Mouse (Mus musculus): ENCODE measurements around the gene Smpd4. TPM values are rescaled to one million over a fixed set of nuclear protein-coding genes. Genes with fewer than 3 reads are reported as not detected.
A peak's percentile ranks its signal among the peaks of the same experiment; 100 is the strongest.

Gene Smpd4
- total and polyA plus RNA-seq, 3 experiments = 51.0 to 609 (median 94.3) TPM

GRCm38 (mm10) chr16:17616212-17616611 lies 2.9 kb upstream of the Smpd4 start:
- H3K4me3 ChIP-seq (ENCODE audit: control insufficient read depth in 1 of 2, insufficient read depth in 1 of 2, low read depth in 2 of 2, low read length in 2 of 2) = no peak overlapping the region
- no peak for DNase-seq (ENCODE audit: low read depth, low spot score)
- no peak for TF ChIP-seq JUND (IDR thresholded peaks at IDR 0.05; ENCODE audit: low read depth, low read length)
- no peak for TF ChIP-seq USF1 (IDR thresholded peaks at IDR 0.05; ENCODE audit: low read depth, low read length)
- no peak for TF ChIP-seq MAZ (IDR thresholded peaks at IDR 0.05; ENCODE audit: low read depth, low read length)
- no peak for TF ChIP-seq POLR2AphosphoS5 (IDR thresholded peaks at IDR 0.05; ENCODE audit: borderline replicate concordance, low read depth, low read length)
- TF ChIP-seq ZKSCAN1 (IDR thresholded peaks at IDR 0.05; ENCODE audit: low read depth, low read length) = no peak
- TF ChIP-seq CHD2 (IDR thresholded peaks at IDR 0.05; ENCODE audit: low read length) = no peak
- no peak for TF ChIP-seq UBTF (IDR thresholded peaks at IDR 0.05; ENCODE audit: borderline replicate concordance, insufficient read depth, low read depth, low read length)
- no peak for TF ChIP-seq KAT2A (conservative IDR thresholded peaks at IDR 0.05; ENCODE audit: low read depth, low read length)
- TF ChIP-seq CTCF (IDR thresholded peaks at IDR 0.05 in 2 of 3, conservative IDR thresholded peaks at IDR 0.05 in 1 of 3; ENCODE audit: control insufficient read depth in 1 of 3, insufficient read depth in 1 of 3, low read depth in 2 of 3, low read length in 3 of 3, poor library complexity in 1 of 3, severe bottlenecking in 1 of 3) = no peak
- TF ChIP-seq MAFK (IDR thresholded peaks at IDR 0.05; ENCODE audit: borderline replicate concordance, low read depth, low read length) = no peak
- TF ChIP-seq USF2 (IDR thresholded peaks at IDR 0.05; ENCODE audit: borderline replicate concordance in 1 of 2, insufficient read depth in 1 of 2, low read depth in 1 of 2, low read length in 2 of 2) = no peak

GRCm38 (mm10) chr16:17617922-17618565 lies 1.1 kb upstream of the Smpd4 start:
- Histone ChIP-seq H3K9ac (ENCODE audit: control insufficient read depth, low read depth, low read length, poor library complexity, severe bottlenecking) (peak overlapping the region; percentile 53), H3K36me3 (ENCODE audit: control insufficient read depth in 1 of 2, insufficient read depth in 2 of 2, low read length in 2 of 2) (peaks cover 5 to 10% of the 10 kb centered on the region in 2 experiments), H3K27ac (ENCODE audit: control insufficient read depth, low read depth, low read length) (no peak overlapping the region), H3K4me1 (ENCODE audit: control insufficient read depth in 1 of 2, insufficient read depth in 2 of 2, low read length in 2 of 2) (peaks cover 3 to 10% of the 10 kb centered on the region in 2 experiments; a peak in 3 of 4 replicates), H3K27me3 (ENCODE audit: control insufficient read depth in 1 of 2, insufficient read depth in 2 of 2, low read length in 2 of 2) (no peaks in the 10 kb centered on the region), H3K9me3 (replicated peaks; ENCODE audit: insufficient read depth, low read length) (no peaks in the 10 kb centered on the region), H3K4me3 (ENCODE audit: control insufficient read depth in 1 of 2, insufficient read depth in 1 of 2, low read depth in 2 of 2, low read length in 2 of 2) (peak overlapping the region; percentile 43 to 45; a peak in 3 of 4 replicates), H3K79me2 (ENCODE audit: control insufficient read depth, insufficient read depth, low read length, poor library complexity) (peaks cover 13% of the 10 kb centered on the region)
- DNase-seq (ENCODE audit: low read depth, low spot score) = peak; percentile 87
- no peak for TF ChIP-seq MAX (IDR thresholded peaks at IDR 0.05; ENCODE audit: low read length)
- TF ChIP-seq SMC3 (IDR thresholded peaks at IDR 0.05; ENCODE audit: low read depth, low read length) = peak; percentile 57
- no peak for TF ChIP-seq NELFE (IDR thresholded peaks at IDR 0.05; ENCODE audit: low read depth, low read length)
- TF ChIP-seq USF2 (IDR thresholded peaks at IDR 0.05; ENCODE audit: borderline replicate concordance in 1 of 2, insufficient read depth in 1 of 2, low read depth in 1 of 2, low read length in 2 of 2) = no peak
- no peak for TF ChIP-seq ZKSCAN1 (IDR thresholded peaks at IDR 0.05; ENCODE audit: low read depth, low read length)
- no peak for TF ChIP-seq GATA1 (IDR thresholded peaks at IDR 0.05; ENCODE audit: low read depth, low read length)
- no peak for TF ChIP-seq MAZ (IDR thresholded peaks at IDR 0.05; ENCODE audit: low read depth, low read length)
- TF ChIP-seq MXI1 (IDR thresholded peaks at IDR 0.05; ENCODE audit: low read depth, low read length) = peak; percentile 42; the same call in 1 of the 2 replicates
- 0 out of 2 replicates have a peak, but pooled peaks have one; percentile 11 for TF ChIP-seq ZNF384 (IDR thresholded peaks at IDR 0.05; ENCODE audit: low read depth, low read length)
- 0 out of 2 replicates have a peak, but pooled peaks have one; percentile 56 for TF ChIP-seq SIN3A (IDR thresholded peaks at IDR 0.05; ENCODE audit: low read length)
- no peak for TF ChIP-seq CHD2 (IDR thresholded peaks at IDR 0.05; ENCODE audit: low read length)
- no peak for TF ChIP-seq GABPA (IDR thresholded peaks at IDR 0.05; ENCODE audit: low read depth, low read length)
- TF ChIP-seq ZMIZ1 (IDR thresholded peaks at IDR 0.05; ENCODE audit: low read depth, low read length) = no peak
- no peak for TF ChIP-seq UBTF (IDR thresholded peaks at IDR 0.05; ENCODE audit: borderline replicate concordance, insufficient read depth, low read depth, low read length)
- TF ChIP-seq TCF12 (IDR thresholded peaks at IDR 0.05; ENCODE audit: low read depth, low read length) = no peak
- peak; percentile 27; the same call in 1 of the 2 replicates for TF ChIP-seq ZC3H11A (IDR thresholded peaks at IDR 0.05; ENCODE audit: low read depth, low read length)
- no peak for TF ChIP-seq E2F4 (IDR thresholded peaks at IDR 0.05; ENCODE audit: borderline replicate concordance, low read depth, low read length)
- TF ChIP-seq ELF1 (IDR thresholded peaks at IDR 0.05; ENCODE audit: low read depth, low read length) = no peak
- no peak for TF ChIP-seq TAL1 (IDR thresholded peaks at IDR 0.05; ENCODE audit: low read length)
- peak; percentile 59; the same call in 1 of the 2 replicates for TF ChIP-seq HCFC1 (IDR thresholded peaks at IDR 0.05; ENCODE audit: low read depth, low read length)
- TF ChIP-seq RCOR1 (IDR thresholded peaks at IDR 0.05; ENCODE audit: low read depth, low read length) = peak; percentile 55; the same call in 1 of the 2 replicates
- peak; percentile 35 for TF ChIP-seq RAD21 (IDR thresholded peaks at IDR 0.05; ENCODE audit: low read depth, low read length)
- TF ChIP-seq BHLHE40 (IDR thresholded peaks at IDR 0.05; ENCODE audit: borderline replicate concordance, low read depth, low read length) = peak; percentile 33; the same call in 1 of the 2 replicates
- TF ChIP-seq POLR2AphosphoS5 (IDR thresholded peaks at IDR 0.05; ENCODE audit: borderline replicate concordance, low read depth, low read length) = no peak

More at GRCm38 (mm10) chr16:17616212-17616611, 2.9 kb upstream of the Smpd4 start:
- Histone ChIP-seq H3K27ac (ENCODE audit: control insufficient read depth, low read depth, low read length) (no peak overlapping the region), H3K36me3 (ENCODE audit: control insufficient read depth in 1 of 2, insufficient read depth in 2 of 2, low read length in 2 of 2) (peaks cover 2 to 10% of the 10 kb centered on the region in 2 experiments; a peak in 2 of 4 replicates), H3K9ac (ENCODE audit: control insufficient read depth, low read depth, low read length, poor library complexity, severe bottlenecking) (no peak overlapping the region), H3K4me1 (ENCODE audit: control insufficient read depth in 1 of 2, insufficient read depth in 2 of 2, low read length in 2 of 2) (peaks cover 3 to 10% of the 10 kb centered on the region in 2 experiments; a peak in 3 of 4 replicates), H3K9me3 (replicated peaks; ENCODE audit: insufficient read depth, low read length) (no peaks in the 10 kb centered on the region), H3K79me2 (ENCODE audit: control insufficient read depth, insufficient read depth, low read length, poor library complexity) (peaks cover 13% of the 10 kb centered on the region), H3K27me3 (ENCODE audit: control insufficient read depth in 1 of 2, insufficient read depth in 2 of 2, low read length in 2 of 2) (no peaks in the 10 kb centered on the region)

Data from MEL (cell line).